Mouse (Mus musculus): ENCODE data around the gene Plbd2. TPM values are rescaled to one million over a fixed set of nuclear protein-coding genes. Genes with fewer than 3 reads are reported as not detected.
A peak's percentile ranks its signal among the peaks of the same experiment; 100 is the strongest.

The Plbd2 gene
- polyA plus RNA-seq, 1 experiment from 2014 or later, result 67.9 TPM

- Histone ChIP-seq H3K4me1 (no peaks in the 10 kb centered on the region), H3K4me3 (replicated peaks) (no peak overlapping the region), H3K4me2 (replicated peaks) (no peak overlapping the region), H3K36me3 (peaks cover 27% of the 10 kb centered on the region), H3K9ac (no peak overlapping the region), H3K9me3 (replicated peaks) (no peaks in the 10 kb centered on the region), H3K27ac (replicated peaks) (no peak overlapping the region), H3K27me3 (no peaks in the 10 kb centered on the region)
- 74% methylated on average over 10 of the region's 10 CpGs for WGBS
- ATAC-seq (ENCODE audit: insufficient number of reproducible peaks, low FRiP score, low TSS enrichment, low read depth), result no peak
These were observed 8.2 kb downstream of the Plbd2 start for GRCm38 (mm10) chr5:120495064-120495702.

DNA sequence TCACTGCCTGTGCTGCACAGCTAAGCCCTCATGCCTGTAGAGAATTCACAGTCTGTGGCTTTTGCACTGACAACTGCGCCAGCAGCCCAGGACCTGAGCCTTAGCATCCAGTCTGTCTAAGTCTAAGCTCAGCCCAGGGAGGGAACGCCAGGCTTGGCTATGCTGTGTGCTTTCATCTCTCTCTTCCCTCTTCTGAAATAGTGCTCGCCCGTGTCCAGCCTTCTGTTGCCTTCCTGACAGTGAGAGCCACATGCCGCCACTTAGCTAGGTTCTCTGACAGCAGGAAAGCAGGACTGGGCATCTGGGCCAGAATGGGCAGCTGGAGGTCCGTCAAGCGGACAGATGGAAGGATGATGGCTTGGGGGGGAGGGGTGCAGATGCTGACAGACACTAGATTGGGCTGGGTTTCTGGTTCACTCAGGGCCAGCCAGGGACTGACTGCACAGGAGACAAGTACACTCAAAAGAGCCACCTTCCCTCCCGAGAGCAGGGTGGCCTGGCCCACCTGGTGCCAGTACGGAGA, 9.5 kb downstream of the Plbd2 start:
- Histone ChIP-seq H3K4me2 (replicated peaks) (no peak overlapping the region), H3K9me3 (replicated peaks) (no peaks in the 10 kb centered on the region), H3K36me3 (peaks cover 27% of the 10 kb centered on the region), H3K4me3 (replicated peaks) (no peak overlapping the region), H3K9ac (no peak overlapping the region), H3K27ac (replicated peaks) (no peak overlapping the region), H3K4me1 (no peaks in the 10 kb centered on the region), H3K27me3 (no peaks in the 10 kb centered on the region)
- no peak for ATAC-seq (ENCODE audit: insufficient number of reproducible peaks, low FRiP score, low TSS enrichment, low read depth)
- WGBS, result 87% methylated on average over 9 of the region's 9 CpGs

DNA sequence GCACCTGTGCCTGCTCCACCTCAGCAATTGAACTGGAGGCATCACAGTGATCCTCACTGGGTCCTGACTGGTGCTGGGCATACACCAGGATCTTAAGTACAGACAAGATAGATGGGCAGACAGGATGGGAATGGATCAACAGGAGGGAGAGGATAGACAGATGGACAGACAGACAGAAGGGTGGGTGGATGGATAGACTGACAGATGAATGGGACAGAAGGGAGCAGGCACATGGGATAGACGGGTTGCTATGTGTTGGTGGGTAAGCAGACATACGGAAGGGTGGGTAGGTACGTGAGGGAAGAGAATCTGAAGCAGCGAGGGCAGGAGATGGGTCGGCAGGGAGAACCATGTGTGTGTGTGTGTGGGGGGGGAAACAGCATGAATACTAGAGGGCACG, 10.0 kb downstream of the Plbd2 start:
- H3K36me3 ChIP-seq, result peaks cover 25% of the 10 kb centered on the region
- 89% methylated on average over 6 of the region's 6 CpGs for WGBS
- H3K4me3 ChIP-seq (replicated peaks), result no peak overlapping the region

GRCm38 (mm10) chr5:120492437-120492836, 11.0 kb downstream of the Plbd2 start:
- peaks cover 35% of the 10 kb centered on the region for H3K36me3 ChIP-seq
- 66% methylated on average over 11 of the region's 11 CpGs for WGBS
- no peak for ATAC-seq (ENCODE audit: insufficient number of reproducible peaks, low FRiP score, low TSS enrichment, low read depth)
- H3K27ac ChIP-seq (replicated peaks), result no peak overlapping the region
- H3K9me3 ChIP-seq (replicated peaks), result no peaks in the 10 kb centered on the region
- no peak overlapping the region for H3K9ac ChIP-seq
- no peaks in the 10 kb centered on the region for H3K27me3 ChIP-seq
- H3K4me3 ChIP-seq (replicated peaks), result no peak overlapping the region
- H3K4me2 ChIP-seq (replicated peaks), result no peak overlapping the region
- no peaks in the 10 kb centered on the region for H3K4me1 ChIP-seq

More for the DNA sequence above, 10.0 kb downstream of the Plbd2 start:
- H3K27ac ChIP-seq (replicated peaks), result no peak overlapping the region
- no peak overlapping the region for H3K9ac ChIP-seq
- ATAC-seq (ENCODE audit: insufficient number of reproducible peaks, low FRiP score, low TSS enrichment, low read depth), result no peak
- H3K4me1 ChIP-seq, result no peaks in the 10 kb centered on the region
- no peaks in the 10 kb centered on the region for H3K27me3 ChIP-seq
- H3K4me2 ChIP-seq (replicated peaks), result no peak overlapping the region
- no peaks in the 10 kb centered on the region for H3K9me3 ChIP-seq (replicated peaks)

DNA sequence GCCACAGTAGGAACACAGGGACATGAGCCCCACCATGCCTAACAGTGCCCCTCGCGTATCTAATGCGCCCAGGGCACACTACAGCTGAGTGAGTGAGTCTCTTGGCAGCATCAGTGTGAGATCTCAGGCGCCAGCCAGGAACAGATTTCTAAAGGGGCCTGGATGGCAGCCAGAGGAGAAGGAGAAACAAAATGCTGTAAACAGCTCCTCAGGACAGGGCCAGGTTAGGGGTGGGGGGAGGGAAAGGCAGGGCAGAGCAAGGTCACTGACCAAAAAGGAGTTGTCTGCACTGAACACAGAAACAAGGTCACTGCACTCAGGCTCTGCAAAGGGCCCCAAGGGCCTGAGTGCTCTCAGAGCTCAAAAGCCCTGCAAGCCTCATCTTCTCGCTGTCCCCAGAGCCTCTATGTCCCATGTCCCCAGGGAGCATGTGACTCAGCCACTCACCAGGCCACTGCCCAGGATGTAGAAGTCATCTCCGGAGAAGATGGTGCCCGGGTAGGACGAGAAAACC, 12.7 kb downstream of the Plbd2 start:
- Histone ChIP-seq H3K9me3 (replicated peaks) (no peaks in the 10 kb centered on the region), H3K27me3 (no peaks in the 10 kb centered on the region), H3K27ac (replicated peaks) (no peak overlapping the region), H3K4me3 (replicated peaks) (no peak overlapping the region), H3K9ac (no peak overlapping the region), H3K4me2 (replicated peaks) (no peak overlapping the region), H3K4me1 (no peaks in the 10 kb centered on the region), H3K36me3 (peaks cover 48% of the 10 kb centered on the region)
- WGBS, result 73% methylated on average over 8 of the region's 8 CpGs
- no peak for ATAC-seq (ENCODE audit: insufficient number of reproducible peaks, low FRiP score, low TSS enrichment, low read depth)

DNA sequence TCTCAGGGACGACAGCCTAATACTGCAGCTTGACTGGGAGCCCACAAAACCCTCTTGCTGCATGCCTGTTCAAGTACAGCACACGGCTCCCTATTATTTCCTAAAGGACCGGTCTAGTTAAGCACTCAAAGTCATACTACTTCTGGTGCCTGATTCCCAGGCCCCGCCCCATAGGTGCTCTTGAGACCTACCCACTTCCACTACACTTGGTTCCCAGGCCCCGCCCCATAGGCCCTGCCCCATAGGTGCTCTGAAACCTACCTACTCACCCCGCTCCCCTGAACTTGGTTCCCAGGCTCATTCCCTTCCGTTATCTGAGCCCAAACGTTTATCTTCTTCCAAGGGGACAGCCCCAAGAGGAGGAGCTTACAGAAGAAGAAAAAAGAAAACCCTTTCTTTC, 15.6 kb downstream of the Plbd2 start:
- Histone ChIP-seq H3K27ac (replicated peaks) (no peak overlapping the region), H3K9ac (no peak overlapping the region), H3K4me2 (replicated peaks) (no peak overlapping the region), H3K4me3 (replicated peaks) (no peak overlapping the region), H3K36me3 (peaks cover 54% of the 10 kb centered on the region), H3K27me3 (no peaks in the 10 kb centered on the region), H3K4me1 (no peaks in the 10 kb centered on the region), H3K9me3 (replicated peaks) (no peaks in the 10 kb centered on the region)
- no peak for ATAC-seq (ENCODE audit: insufficient number of reproducible peaks, low FRiP score, low TSS enrichment, low read depth)
- WGBS, result 77% methylated on average over 8 of the region's 8 CpGs

DNA sequence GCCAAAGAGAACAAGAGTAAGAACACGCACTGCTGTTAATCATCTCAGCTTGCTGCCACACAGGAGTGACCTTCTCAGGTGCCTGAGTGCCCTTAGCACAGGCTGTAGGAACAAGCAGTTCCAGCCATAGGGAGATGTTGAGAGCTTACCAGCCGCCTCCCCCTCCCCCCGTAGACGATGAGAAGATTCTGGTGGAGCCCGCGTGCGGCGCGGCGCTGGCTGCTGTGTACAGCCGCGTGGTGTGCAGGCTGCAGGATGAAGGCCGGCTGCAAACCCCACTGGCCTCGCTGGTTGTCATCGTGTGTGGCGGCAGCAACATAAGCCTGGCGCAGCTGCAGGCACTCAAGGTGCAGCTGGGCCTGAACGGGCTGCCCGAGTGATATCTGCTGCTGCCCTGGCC, 20.0 kb downstream of the Plbd2 start:
- Histone ChIP-seq H3K4me1 (no peaks in the 10 kb centered on the region), H3K9ac (no peak overlapping the region), H3K4me2 (replicated peaks) (no peak overlapping the region), H3K36me3 (peaks cover 49% of the 10 kb centered on the region), H3K9me3 (replicated peaks) (no peaks in the 10 kb centered on the region), H3K27me3 (no peaks in the 10 kb centered on the region), H3K27ac (replicated peaks) (no peak overlapping the region), H3K4me3 (replicated peaks) (no peak overlapping the region)
- WGBS, result 86% methylated on average over 19 of the region's 19 CpGs
- ATAC-seq (ENCODE audit: insufficient number of reproducible peaks, low FRiP score, low TSS enrichment, low read depth), result no peak

DNA sequence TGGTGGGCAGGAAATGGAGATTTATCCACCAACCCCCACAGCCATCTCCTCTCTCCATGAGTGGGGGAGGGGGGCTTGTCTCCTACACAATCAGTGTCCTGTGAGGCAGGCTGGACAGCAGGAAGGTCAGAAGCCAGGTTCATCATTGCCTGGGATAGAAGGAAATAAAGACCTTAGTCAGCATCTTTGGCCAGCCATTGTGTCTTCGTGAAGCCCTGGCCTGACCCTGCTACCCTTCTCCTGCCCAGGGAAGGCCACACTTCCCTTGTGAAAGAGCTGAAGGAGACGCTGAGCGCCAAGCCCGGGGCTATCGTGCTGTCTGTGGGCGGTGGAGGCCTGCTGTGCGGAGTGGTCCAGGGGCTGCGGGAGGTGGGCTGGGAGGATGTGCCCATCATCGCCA, 22.2 kb downstream of the Plbd2 start:
- Histone ChIP-seq H3K36me3 (peaks cover 27% of the 10 kb centered on the region), H3K4me2 (replicated peaks) (no peak overlapping the region), H3K27ac (replicated peaks) (no peak overlapping the region), H3K9me3 (replicated peaks) (no peaks in the 10 kb centered on the region), H3K4me1 (no peaks in the 10 kb centered on the region), H3K4me3 (replicated peaks) (no peak overlapping the region), H3K27me3 (0 out of 2 replicates have a peak, but pooled peaks cover 3% of the 10 kb centered on the region), H3K9ac (no peak overlapping the region)
- no peak for ATAC-seq (ENCODE audit: insufficient number of reproducible peaks, low FRiP score, low TSS enrichment, low read depth)
- 69% methylated on average over 9 of the region's 9 CpGs for WGBS

GRCm38 (mm10) chr5:120479538-120479937, 23.9 kb downstream of the Plbd2 start:
- Histone ChIP-seq H3K27ac (replicated peaks) (no peak overlapping the region), H3K36me3 (peaks cover 10% of the 10 kb centered on the region), H3K4me2 (replicated peaks) (no peak overlapping the region), H3K4me3 (replicated peaks) (no peak overlapping the region), H3K9ac (no peak overlapping the region), H3K27me3 (0 out of 2 replicates have a peak, but pooled peaks cover 3% of the 10 kb centered on the region), H3K4me1 (no peaks in the 10 kb centered on the region), H3K9me3 (replicated peaks) (no peaks in the 10 kb centered on the region)
- 65% methylated on average over 4 of the region's 4 CpGs for WGBS
- ATAC-seq (ENCODE audit: insufficient number of reproducible peaks, low FRiP score, low TSS enrichment, low read depth), result no peak

DNA sequence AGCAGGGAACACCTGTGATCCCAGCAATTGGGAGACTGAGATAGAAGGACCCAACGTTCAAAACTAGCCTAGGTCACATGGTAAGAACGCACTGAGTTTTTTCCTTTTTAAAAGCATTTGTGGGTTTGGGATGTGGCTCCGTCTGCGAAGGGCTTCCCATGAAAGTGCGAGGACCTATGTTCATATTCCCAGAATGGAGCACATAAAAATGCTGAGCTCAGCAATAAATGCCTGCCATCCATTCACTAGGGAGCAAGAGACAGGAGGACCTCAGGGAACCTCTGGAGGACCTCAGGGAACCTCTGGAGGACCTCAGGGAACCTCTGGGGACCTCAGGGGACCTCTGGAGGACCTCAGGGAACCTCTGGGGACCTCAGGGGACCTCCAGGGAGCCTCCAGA, 25.4 kb downstream of the Plbd2 start:
- H3K27ac ChIP-seq (replicated peaks), result no peak overlapping the region
- H3K4me1 ChIP-seq, result no peaks in the 10 kb centered on the region
- no peak for ATAC-seq (ENCODE audit: insufficient number of reproducible peaks, low FRiP score, low TSS enrichment, low read depth)
- H3K4me3 ChIP-seq (replicated peaks), result no peak overlapping the region
- no peaks in the 10 kb centered on the region for H3K9me3 ChIP-seq (replicated peaks)
- WGBS, result 79% methylated on average over 5 of the region's 5 CpGs
- H3K27me3 ChIP-seq, result 0 out of 2 replicates have a peak, but pooled peaks cover 3% of the 10 kb centered on the region
- H3K36me3 ChIP-seq, result no peaks in the 10 kb centered on the region
- H3K4me2 ChIP-seq (replicated peaks), result no peak overlapping the region
- H3K9ac ChIP-seq, result no peak overlapping the region

DNA sequence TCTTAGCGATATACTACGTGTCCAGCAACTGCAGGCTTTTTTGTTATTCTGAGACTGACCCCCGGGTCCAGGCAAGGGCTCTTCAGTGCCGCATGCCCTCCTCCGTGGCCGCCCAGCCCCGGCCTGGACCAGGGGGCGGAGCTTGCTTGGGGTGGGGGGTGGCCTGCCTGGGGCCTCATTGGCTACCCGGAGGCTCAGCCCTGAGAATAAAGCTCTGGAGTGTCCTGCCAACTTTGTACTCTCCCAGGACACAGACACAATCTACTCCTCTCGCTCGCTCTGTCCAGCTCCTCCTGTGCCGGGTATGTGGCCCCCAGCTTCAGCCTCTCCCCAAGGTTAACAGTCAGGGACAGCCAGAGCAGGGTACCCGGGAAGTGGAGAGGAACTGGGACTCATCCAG, 27.1 kb downstream of the Plbd2 start, which contains the start of gene Sds:
Sds (plus strand) TSS at position 231 of the 400 bp plus-strand sequence.
- 0 out of 2 replicates have a peak, but pooled peaks cover 4% of the 10 kb centered on the region for H3K27me3 ChIP-seq
- peak; percentile 36; the same call in 1 of the 2 replicates for ATAC-seq (ENCODE audit: insufficient number of reproducible peaks, low FRiP score, low TSS enrichment, low read depth)
- WGBS, result 14% methylated on average over 13 of the region's 13 CpGs
- no peaks in the 10 kb centered on the region for H3K4me1 ChIP-seq
- no peaks in the 10 kb centered on the region for H3K36me3 ChIP-seq
- H3K9ac ChIP-seq, result no peak within 1 kb of the TSS
- H3K9me3 ChIP-seq (replicated peaks), result no peaks in the 10 kb centered on the region
- H3K4me3 ChIP-seq (replicated peaks), result no peak within 1 kb of the TSS
- no peak within 1 kb of the TSS for H3K27ac ChIP-seq (replicated peaks)
- 0 out of 2 replicates have a peak within 1 kb of the TSS, but pooled peaks have one; percentile 2 for H3K4me2 ChIP-seq (replicated peaks)

All from embryonic facial prominence, embryonic 15.5 days (tissue).